Mouse (Mus musculus) heart, postnatal 0 days (tissue): ENCODE results near the gene Tnfrsf1a.

ENCODE experiments used
- CTCF ChIP-seq: IDR thresholded peaks from 2 replicates; pipeline ENCODE4 v1.5.1; 2016; ENCODE audit warnings: antibody characterized with exemption, control low read depth, low read depth
- EP300 ChIP-seq: IDR thresholded peaks from 2 replicates; pipeline ENCODE4 v1.6.1; 2016; ENCODE audit warnings: antibody characterized with exemption, low read depth

- no peak for TF ChIP-seq CTCF
- no peak for TF ChIP-seq EP300
Observed at GRCm38 (mm10) chr6:125323547-125323946, 25.6 kb upstream of the Tnfrsf1a start.
